Mouse (Mus musculus): ENCODE data around the gene Atg9b.

GRCm38 (mm10) chr5:24404594-24405360 lies 12.8 kb upstream of the Atg9b start:
- TF ChIP-seq CTCF (IDR thresholded peaks at IDR 0.05; ENCODE audit: borderline replicate concordance, extremely low read depth, insufficient read depth, insufficient read length) (no peak), POLR2A (IDR thresholded peaks at IDR 0.05; ENCODE audit: borderline replicate concordance, extremely low read depth, insufficient read depth, insufficient read length, poor library complexity, severe bottlenecking) (no peak)

Measured in brain, embryonic 14.5 days (tissue).